Mouse (Mus musculus) adipocyte (in vitro differentiated cells): ENCODE results near the gene Rnasek.

Source experiments
- DNase-seq: peaks from one replicate; pipeline ENCODE4 v3.0.0-alpha.2; 2016; ENCODE audit warnings: low spot score

The Rnasek gene

DNA sequence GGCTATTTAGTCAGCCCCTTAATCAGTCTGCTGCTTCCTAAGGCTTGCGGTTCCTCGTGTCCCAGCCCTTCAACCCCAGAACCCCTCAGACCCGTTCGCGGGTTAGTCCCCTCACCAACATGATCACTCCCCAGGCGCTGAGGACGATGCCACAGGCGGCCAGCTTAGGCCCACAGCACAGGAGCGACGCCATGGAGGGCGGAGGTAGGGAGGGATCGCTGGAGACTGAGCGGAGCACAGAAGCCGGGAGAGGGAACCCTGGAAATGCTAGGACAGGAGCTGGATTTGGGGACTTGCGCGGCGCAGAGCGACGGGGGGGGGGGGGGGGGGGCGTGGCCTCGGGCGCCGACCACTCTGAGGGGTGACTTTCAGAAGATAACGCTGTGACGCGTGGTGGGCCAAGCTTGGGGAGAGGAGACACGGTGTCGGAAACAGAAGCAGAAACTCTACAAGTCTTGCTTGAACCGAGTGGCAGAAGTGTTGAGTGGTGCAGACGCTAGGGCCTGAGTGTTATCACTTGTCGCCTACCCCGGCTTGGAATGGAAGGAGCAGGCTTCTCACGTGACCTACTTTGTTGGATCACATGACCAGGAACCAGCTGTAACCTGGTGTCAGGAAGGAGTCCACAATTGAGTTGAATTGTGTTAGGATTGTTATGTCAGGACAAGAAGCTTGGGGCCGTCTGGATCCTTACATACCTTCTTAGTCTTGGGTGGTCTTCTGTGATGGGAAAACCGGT lies at the start of gene Rnasek, which contains the start of gene Gm21988:
Rnasek (minus strand) TSS at position 302 of the 739 bp plus-strand sequence.
Gm21988 (minus strand) TSS at position 290 of the 739 bp plus-strand sequence.
- peak; percentile 93 for DNase-seq

DNA sequence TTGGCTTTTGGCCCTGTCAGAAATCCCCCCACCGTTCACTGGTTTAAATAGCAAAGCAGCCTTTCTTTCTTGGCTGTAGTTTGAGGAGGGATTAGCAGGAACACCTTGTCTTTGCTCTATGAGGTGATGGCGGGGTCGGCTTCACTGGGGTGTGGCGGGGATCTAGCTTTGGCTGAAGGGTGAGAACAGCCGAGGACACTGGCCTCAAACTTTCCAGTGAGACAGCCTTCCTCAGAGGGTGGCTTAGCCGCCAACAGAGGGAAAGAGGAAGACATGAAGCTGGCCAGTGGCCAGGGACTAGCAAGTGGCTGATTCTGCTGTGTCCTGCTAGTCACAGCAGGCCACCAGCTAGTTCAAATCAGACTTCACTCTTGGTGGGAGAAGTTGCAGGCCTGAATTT lies 49.6 kb upstream of the Rnasek start:
- DNase-seq, result peak; percentile 50

- DNase-seq, result no peak
Measured at GRCm38 (mm10) chr11:70288102-70288501, 48.5 kb upstream of the Rnasek start.

- DNase-seq, result no peak
Measured at GRCm38 (mm10) chr11:70285686-70286085, 46.0 kb upstream of the Rnasek start.

DNA sequence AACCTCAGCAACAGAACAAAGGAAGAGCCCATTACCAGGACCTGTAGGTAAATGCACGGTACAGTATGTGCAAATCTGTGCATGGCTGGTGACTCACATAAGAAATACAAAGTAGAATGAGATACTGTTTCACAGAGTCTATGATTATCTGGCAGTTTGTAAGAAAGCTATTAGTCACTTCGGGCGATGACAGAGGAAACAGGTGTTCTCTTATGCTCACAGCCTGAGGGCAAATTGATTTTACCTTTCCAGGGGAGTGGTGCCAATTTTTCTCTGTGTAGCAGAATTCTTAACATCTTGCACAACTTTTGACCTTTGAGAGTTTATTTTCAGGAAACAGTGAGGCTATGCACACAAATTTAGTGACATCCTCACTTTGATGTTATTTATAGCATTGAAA lies 45.1 kb upstream of the Rnasek start:
- no peak for DNase-seq

DNA sequence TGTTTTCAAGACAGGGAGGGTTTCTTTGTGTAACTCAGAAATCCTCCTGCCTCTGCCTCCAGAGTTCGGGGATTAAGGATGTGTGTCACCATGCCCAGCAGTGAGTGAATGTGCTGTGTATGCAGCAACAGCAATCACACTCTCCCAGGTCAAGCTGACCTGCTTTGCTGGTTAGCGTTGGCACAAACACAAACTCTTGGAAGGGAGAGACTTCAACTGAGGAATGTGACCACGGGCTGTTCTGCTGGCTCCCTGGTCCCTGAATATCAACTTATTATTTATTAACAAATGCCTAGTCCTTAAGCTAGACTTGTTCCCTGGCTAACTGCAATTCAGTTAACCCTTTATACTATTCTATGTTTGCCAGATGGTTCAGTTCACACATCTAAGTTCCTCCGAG lies 44.0 kb upstream of the Rnasek start:
- DNase-seq, result no peak

DNA sequence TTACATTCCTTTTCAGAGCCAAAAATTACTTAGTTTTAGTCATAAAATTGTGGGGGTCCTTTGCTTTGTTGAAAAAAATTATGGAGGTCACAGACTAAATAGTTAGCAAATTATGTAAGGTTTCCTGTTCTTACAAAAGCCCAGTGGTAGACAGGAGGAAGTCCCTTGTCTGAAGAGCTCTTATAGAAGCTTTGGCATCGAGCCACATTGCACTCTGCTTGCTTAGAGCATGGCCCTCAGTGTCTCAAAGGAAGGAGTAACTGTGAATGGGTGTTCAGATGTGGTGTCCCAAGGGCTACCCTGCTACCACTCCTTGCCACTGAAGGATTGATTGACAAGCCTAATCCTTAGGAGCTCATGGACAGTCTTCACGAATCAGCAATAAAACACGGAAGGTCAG lies 40.8 kb upstream of the Rnasek start:
- DNase-seq, result no peak

GRCm38 (mm10) chr11:70278961-70279360 lies 39.3 kb upstream of the Rnasek start:
- DNase-seq, result no peak

DNA sequence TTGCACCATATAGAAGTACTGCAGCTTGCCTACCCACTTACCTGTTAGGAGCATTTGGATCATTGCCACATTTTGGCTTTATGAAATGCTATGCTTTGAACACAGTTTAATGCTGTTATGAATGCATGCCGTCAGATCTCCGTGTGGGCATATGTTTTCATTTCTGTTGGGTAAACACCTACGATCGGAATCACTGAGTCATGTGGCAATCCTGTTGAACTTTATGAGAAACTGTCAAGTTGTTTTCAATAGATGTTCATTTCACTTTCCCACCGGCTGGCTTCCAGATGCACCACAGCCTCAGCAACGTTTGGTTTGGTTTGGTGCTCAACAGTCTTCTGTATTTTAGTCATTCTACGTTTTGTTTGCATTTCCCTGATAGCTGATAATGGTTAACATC lies 32.0 kb upstream of the Rnasek start:
- DNase-seq, result no peak

DNA sequence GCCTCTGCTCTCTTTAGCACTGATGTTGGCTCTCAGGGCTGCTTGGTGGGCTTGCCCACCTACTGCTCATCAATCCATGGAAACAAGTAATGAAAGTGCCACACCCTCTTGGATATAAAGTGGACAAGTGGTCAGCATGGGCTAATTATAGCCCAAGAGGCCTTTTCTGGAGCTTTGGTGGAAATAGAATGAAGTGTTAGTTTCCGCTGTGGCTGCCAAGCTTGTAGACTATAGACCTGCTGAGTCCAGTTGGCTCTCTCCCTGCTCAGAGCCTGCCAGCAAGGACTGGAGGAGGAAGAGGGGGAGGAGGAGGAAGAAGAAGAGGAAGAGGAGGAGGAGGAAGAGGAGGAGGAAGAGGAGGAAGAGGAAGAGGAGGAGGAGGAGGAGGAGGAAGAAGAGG lies 26.8 kb upstream of the Rnasek start:
- peak; percentile 39 for DNase-seq

DNA sequence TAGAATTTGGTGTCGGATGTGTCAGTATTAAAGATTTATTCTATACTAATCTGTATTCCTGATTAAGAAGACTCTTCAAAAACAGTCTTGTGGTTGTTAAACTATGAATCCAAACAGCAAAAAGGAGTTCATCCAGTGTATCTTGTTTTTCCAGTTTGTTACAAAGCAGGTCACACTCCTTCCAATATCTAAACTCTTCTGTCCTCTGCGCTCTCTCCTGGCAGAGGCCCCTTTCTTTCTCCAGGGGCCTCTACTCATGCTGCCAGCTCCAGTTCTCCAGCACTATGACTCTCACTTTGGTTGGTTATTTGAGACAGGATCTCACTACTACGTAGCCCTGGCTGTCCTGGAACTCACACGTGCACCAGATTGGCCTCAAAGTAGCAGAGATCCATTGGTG lies 26.2 kb upstream of the Rnasek start:
- no peak for DNase-seq

GRCm38 (mm10) chr11:70265252-70265651 lies 25.6 kb upstream of the Rnasek start:
- no peak for DNase-seq

- no peak for DNase-seq
Measured at GRCm38 (mm10) chr11:70259035-70259434, 19.4 kb upstream of the Rnasek start.

DNA sequence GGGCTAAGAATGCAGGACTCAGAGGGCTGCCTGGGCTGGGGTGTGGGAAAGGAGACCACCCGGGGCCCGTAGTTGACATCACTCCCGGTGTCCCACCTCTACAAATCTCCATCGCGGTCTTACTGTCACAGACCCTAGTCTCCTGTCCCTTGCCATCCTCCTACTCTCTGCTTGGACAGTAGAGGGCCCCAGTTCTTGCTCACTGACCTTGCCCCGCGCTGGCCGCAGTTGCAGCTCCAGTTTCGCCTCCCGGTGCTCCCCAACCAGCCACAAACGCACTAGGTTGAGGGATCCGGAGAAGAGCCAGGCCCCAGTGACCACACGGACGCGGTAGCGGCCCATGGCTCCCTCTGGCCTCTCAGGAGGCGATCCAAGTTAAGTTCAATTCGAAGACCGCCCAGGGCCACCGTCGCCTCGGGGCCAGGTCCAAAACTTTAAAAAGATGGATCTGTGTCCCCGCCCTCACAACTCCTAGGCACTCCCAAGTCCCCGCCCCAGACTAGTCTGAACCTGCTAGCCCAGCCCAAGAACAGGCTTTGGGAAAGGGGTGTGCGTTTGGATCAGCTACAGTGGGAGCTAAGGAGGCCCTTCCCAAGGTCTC lies 15.4 kb upstream of the Rnasek start, which contains the start of gene Alox12:
Alox12 (minus strand) TSS at position 423 of the 601 bp plus-strand sequence.
- DNase-seq, result no peak

- no peak for DNase-seq
Measured at GRCm38 (mm10) chr11:70254337-70254736, 14.7 kb upstream of the Rnasek start.

- no peak for DNase-seq
Measured at GRCm38 (mm10) chr11:70251853-70252252, 12.2 kb upstream of the Rnasek start.

GRCm38 (mm10) chr11:70250150-70250549 lies 10.5 kb upstream of the Rnasek start:
- no peak for DNase-seq

GRCm38 (mm10) chr11:70247136-70247845 lies 7.6 kb upstream of the Rnasek start:
- peak; percentile 80 for DNase-seq

DNA sequence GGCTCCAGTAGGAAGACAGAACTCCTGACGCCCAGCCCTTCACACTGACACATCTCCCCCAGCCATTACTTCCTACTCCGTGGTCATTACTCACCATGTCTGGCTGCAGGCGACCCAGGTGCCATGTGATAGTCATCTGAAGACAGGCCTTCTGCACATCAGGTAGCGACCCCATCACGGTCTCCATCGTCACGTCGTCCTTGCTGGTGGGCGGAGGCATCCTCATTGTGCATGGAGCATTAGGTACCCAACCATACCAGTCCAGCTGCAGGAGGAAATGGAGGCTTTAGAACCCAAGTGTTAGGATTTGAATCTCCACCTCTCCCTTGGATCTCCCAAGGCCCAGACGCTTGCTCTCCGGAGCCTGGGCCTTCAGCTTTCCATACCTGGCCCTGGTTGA lies 2.9 kb upstream of the Rnasek start:
- no peak for DNase-seq

DNA sequence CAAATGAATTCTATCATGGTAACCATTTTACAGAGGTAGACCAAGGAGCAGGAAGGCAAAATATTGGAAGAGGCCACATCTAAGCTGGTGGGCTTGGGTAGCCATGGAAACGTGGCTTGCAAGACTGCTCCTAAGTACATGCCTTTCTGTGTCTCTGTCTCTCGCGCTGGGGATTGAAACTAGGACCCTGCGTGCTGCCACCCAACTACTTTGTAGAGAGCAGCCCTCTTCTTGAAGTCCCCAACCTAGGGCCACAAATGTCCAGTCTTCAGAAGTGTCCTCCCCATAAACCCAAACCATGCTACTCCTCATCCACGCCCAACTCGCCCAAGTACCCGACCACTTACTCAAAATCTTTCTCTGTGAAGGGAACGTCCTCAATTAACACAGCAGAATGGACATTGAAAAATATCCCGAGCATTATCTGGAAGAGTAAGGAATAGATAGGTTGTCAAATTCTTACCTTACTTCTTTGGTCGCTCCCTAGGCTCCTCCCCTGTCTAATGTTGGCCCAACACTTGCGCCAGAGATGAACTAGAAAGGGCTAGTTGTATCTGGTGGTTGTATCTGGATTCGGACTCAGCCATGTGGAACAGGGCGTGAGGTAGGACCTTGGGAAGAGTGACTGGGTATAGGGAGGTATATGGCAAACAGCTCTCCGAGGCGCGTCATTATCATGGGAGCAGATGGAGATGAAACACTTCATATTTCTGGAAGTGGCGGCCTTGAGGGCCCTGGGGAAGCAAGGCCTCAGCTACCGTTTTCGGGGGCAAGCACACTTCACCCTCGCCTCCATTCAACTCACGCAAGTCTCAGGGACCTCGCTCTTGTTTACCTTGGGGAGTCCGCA lies 826 bp downstream of the Rnasek start:
- peak; percentile 75 for DNase-seq

DNA sequence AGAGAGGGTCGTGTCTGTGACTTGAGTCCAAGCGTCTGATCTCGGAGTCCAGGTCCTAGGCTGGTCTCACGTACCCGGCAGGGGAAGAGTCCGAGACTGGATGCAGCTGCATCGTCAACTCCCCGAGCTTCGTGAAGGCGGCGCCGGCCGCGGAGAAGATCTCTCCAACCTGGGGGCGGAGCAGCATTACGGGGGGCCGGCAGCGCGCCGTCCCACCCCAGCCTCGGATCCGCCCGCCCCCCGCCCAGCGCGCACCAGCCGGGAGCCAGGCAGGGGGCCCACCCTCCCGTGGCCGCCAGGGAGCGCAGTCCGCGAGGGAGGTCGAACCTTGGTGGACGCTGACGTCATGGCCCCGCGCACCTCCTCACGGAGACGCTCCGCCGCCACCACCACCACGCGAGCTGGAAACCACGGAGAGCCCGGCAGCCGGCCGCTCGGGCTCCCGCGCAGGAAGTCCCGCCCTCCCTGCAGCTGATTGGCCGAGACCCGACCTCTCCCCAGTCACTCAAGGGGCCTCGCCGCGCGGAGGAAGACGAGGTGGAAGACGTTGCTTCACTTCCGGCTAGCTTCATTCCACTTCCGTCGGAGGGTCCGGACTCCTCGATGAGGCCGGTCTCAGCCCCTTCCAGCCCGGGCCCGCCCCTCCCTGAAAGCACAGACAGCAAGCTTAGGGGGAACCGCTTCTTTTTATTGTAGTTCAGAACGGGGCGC lies 2.0 kb downstream of the Rnasek start, which contains the start of gene 0610010K14Rik:
0610010K14Rik (minus strand) TSS at position 458 of the 711 bp plus-strand sequence.
- DNase-seq, result peak; percentile 95
